Mouse (Mus musculus): Measurements from ENCODE around the gene Phf2. TPM values are rescaled to one million over a fixed set of nuclear protein-coding genes. Genes with fewer than 3 reads are reported as not detected.
A peak's percentile ranks its signal among the peaks of the same experiment; 100 is the strongest.
"Not testable (repeated sequence)": the region's sequence is repeated elsewhere in the genome, so short reads cannot be mapped to it uniquely, and the experiment has no call there.

Phf2 gene
- polyA plus RNA-seq, 1 experiment from 2014 or later, result 6.1 TPM

- peak; percentile 76 for ATAC-seq
- H3K36me3 ChIP-seq (ENCODE audit: control insufficient read depth, insufficient read depth, low read length), result peaks cover 18% of the 10 kb centered on the region
- 60% methylated on average over 14 of the region's 14 CpGs for WGBS
Observed at GRCm38 (mm10) chr13:48830528-48831250, 40.2 kb downstream of the Phf2 start.

GRCm38 (mm10) chr13:48829780-48830179 is 41.1 kb downstream of the Phf2 start:
- no peak overlapping the region for H3K4me2 ChIP-seq (ENCODE audit: low read length)
- no peak overlapping the region for H3K27ac ChIP-seq (ENCODE audit: low read depth, low read length)
- H3K4me1 ChIP-seq (ENCODE audit: control insufficient read depth, insufficient read depth, low read depth, low read length), result no peaks in the 10 kb centered on the region; the same call in 1 of the 2 replicates
- no peak overlapping the region for H3K4me3 ChIP-seq (ENCODE audit: low read length)
- no peak overlapping the region for H3K9ac ChIP-seq (ENCODE audit: low read depth, low read length)
- WGBS, result 76% methylated on average over 4 of the region's 4 CpGs
- H3K27me3 ChIP-seq (replicated peaks; ENCODE audit: control insufficient read depth, insufficient read depth, low read length), result no peaks in the 10 kb centered on the region
- no peaks in the 10 kb centered on the region for H3K9me3 ChIP-seq (ENCODE audit: control insufficient read depth, low read length)
- no peak for ATAC-seq
- peaks cover 24% of the 10 kb centered on the region for H3K36me3 ChIP-seq (ENCODE audit: control insufficient read depth, insufficient read depth, low read length)

More at GRCm38 (mm10) chr13:48830528-48831250, 40.2 kb downstream of the Phf2 start:
- Histone ChIP-seq H3K4me3 (ENCODE audit: low read length) (no peak overlapping the region), H3K9me3 (ENCODE audit: control insufficient read depth, low read length) (no peaks in the 10 kb centered on the region), H3K27me3 (replicated peaks; ENCODE audit: control insufficient read depth, insufficient read depth, low read length) (no peaks in the 10 kb centered on the region), H3K4me2 (ENCODE audit: low read length) (no peak overlapping the region), H3K27ac (ENCODE audit: low read depth, low read length) (peak overlapping the region; percentile 55), H3K4me1 (ENCODE audit: control insufficient read depth, insufficient read depth, low read depth, low read length) (no peaks in the 10 kb centered on the region; the same call in 1 of the 2 replicates), H3K9ac (ENCODE audit: low read depth, low read length) (no peak overlapping the region)

GRCm38 (mm10) chr13:48822871-48823270 is 48.0 kb downstream of the Phf2 start:
- no peak for ATAC-seq
- Histone ChIP-seq H3K9ac (ENCODE audit: low read depth, low read length) (no peak overlapping the region), H3K27me3 (replicated peaks; ENCODE audit: control insufficient read depth, insufficient read depth, low read length) (no peaks in the 10 kb centered on the region), H3K27ac (ENCODE audit: low read depth, low read length) (no peak overlapping the region), H3K4me1 (ENCODE audit: control insufficient read depth, insufficient read depth, low read depth, low read length) (no peaks in the 10 kb centered on the region), H3K4me2 (ENCODE audit: low read length) (no peak overlapping the region), H3K4me3 (ENCODE audit: low read length) (no peak overlapping the region), H3K36me3 (ENCODE audit: control insufficient read depth, insufficient read depth, low read length) (peaks cover 47% of the 10 kb centered on the region), H3K9me3 (ENCODE audit: control insufficient read depth, low read length) (no peaks in the 10 kb centered on the region)
- 96% methylated on average over 9 of the region's 9 CpGs for WGBS

GRCm38 (mm10) chr13:48822288-48822687 is 48.6 kb downstream of the Phf2 start:
- 94% methylated on average over 10 of the region's 10 CpGs for WGBS
- Histone ChIP-seq H3K9me3 (ENCODE audit: control insufficient read depth, low read length) (no peaks in the 10 kb centered on the region), H3K27ac (ENCODE audit: low read depth, low read length) (no peak overlapping the region), H3K4me1 (ENCODE audit: control insufficient read depth, insufficient read depth, low read depth, low read length) (no peaks in the 10 kb centered on the region), H3K36me3 (ENCODE audit: control insufficient read depth, insufficient read depth, low read length) (peaks cover 43% of the 10 kb centered on the region), H3K4me3 (ENCODE audit: low read length) (no peak overlapping the region), H3K9ac (ENCODE audit: low read depth, low read length) (no peak overlapping the region), H3K27me3 (replicated peaks; ENCODE audit: control insufficient read depth, insufficient read depth, low read length) (no peaks in the 10 kb centered on the region), H3K4me2 (ENCODE audit: low read length) (no peak overlapping the region)
- no peak for ATAC-seq

GRCm38 (mm10) chr13:48819131-48819530 is 51.8 kb downstream of the Phf2 start:
- H3K27me3 ChIP-seq (replicated peaks; ENCODE audit: control insufficient read depth, insufficient read depth, low read length), result no peaks in the 10 kb centered on the region
- no peak overlapping the region for H3K4me2 ChIP-seq (ENCODE audit: low read length)
- no peaks in the 10 kb centered on the region for H3K4me1 ChIP-seq (ENCODE audit: control insufficient read depth, insufficient read depth, low read depth, low read length)
- no peak overlapping the region for H3K9ac ChIP-seq (ENCODE audit: low read depth, low read length)
- no peak overlapping the region for H3K27ac ChIP-seq (ENCODE audit: low read depth, low read length)
- peaks cover 51% of the 10 kb centered on the region for H3K36me3 ChIP-seq (ENCODE audit: control insufficient read depth, insufficient read depth, low read length)
- no peak for ATAC-seq
- H3K4me3 ChIP-seq (ENCODE audit: low read length), result no peak overlapping the region
- 91% methylated on average over 3 of the region's 3 CpGs for WGBS
- no peaks in the 10 kb centered on the region for H3K9me3 ChIP-seq (ENCODE audit: control insufficient read depth, low read length)

GRCm38 (mm10) chr13:48814406-48814805 is 56.5 kb downstream of the Phf2 start:
- peaks cover 41% of the 10 kb centered on the region for H3K36me3 ChIP-seq (ENCODE audit: control insufficient read depth, insufficient read depth, low read length)
- H3K4me1 ChIP-seq (ENCODE audit: control insufficient read depth, insufficient read depth, low read depth, low read length), result no peaks in the 10 kb centered on the region
- 89% methylated on average over 1 of the region's 1 CpGs for WGBS
- no peak overlapping the region for H3K4me3 ChIP-seq (ENCODE audit: low read length)
- H3K4me2 ChIP-seq (ENCODE audit: low read length), result no peak overlapping the region
- no peak overlapping the region for H3K9ac ChIP-seq (ENCODE audit: low read depth, low read length)
- no peaks in the 10 kb centered on the region for H3K27me3 ChIP-seq (replicated peaks; ENCODE audit: control insufficient read depth, insufficient read depth, low read length)
- no peak for ATAC-seq
- H3K27ac ChIP-seq (ENCODE audit: low read depth, low read length), result no peak overlapping the region
- H3K9me3 ChIP-seq (ENCODE audit: control insufficient read depth, low read length), result no peaks in the 10 kb centered on the region

GRCm38 (mm10) chr13:48810991-48811390 is 59.9 kb downstream of the Phf2 start:
- H3K27me3 ChIP-seq (replicated peaks; ENCODE audit: control insufficient read depth, insufficient read depth, low read length), result no peaks in the 10 kb centered on the region
- no peaks in the 10 kb centered on the region for H3K9me3 ChIP-seq (ENCODE audit: control insufficient read depth, low read length)
- no peak overlapping the region for H3K4me3 ChIP-seq (ENCODE audit: low read length)
- WGBS, result 72% methylated on average over 9 of the region's 9 CpGs
- no peak overlapping the region for H3K27ac ChIP-seq (ENCODE audit: low read depth, low read length)
- H3K9ac ChIP-seq (ENCODE audit: low read depth, low read length), result no peak overlapping the region
- no peak overlapping the region for H3K4me2 ChIP-seq (ENCODE audit: low read length)
- ATAC-seq, result no peak
- peaks cover 4% of the 10 kb centered on the region; the same call in 1 of the 2 replicates for H3K4me1 ChIP-seq (ENCODE audit: control insufficient read depth, insufficient read depth, low read depth, low read length)
- H3K36me3 ChIP-seq (ENCODE audit: control insufficient read depth, insufficient read depth, low read length), result peaks cover 27% of the 10 kb centered on the region

- Histone ChIP-seq H3K27ac (ENCODE audit: low read depth, low read length) (no peak overlapping the region), H3K9me3 (ENCODE audit: control insufficient read depth, low read length) (no peaks in the 10 kb centered on the region), H3K36me3 (ENCODE audit: control insufficient read depth, insufficient read depth, low read length) (peaks cover 27% of the 10 kb centered on the region), H3K4me3 (ENCODE audit: low read length) (no peak overlapping the region), H3K4me2 (ENCODE audit: low read length) (no peak overlapping the region), H3K27me3 (replicated peaks; ENCODE audit: control insufficient read depth, insufficient read depth, low read length) (no peaks in the 10 kb centered on the region), H3K4me1 (ENCODE audit: control insufficient read depth, insufficient read depth, low read depth, low read length) (peaks cover 4% of the 10 kb centered on the region; the same call in 1 of the 2 replicates), H3K9ac (ENCODE audit: low read depth, low read length) (no peak overlapping the region; the same call in 1 of the 2 replicates)
- WGBS, result 78% methylated on average over 7 of the region's 7 CpGs
- ATAC-seq, result no peak
Observed at GRCm38 (mm10) chr13:48810274-48810823, 60.6 kb downstream of the Phf2 start.

GRCm38 (mm10) chr13:48809668-48810067 is 61.3 kb downstream of the Phf2 start:
- peaks cover 23% of the 10 kb centered on the region for H3K36me3 ChIP-seq (ENCODE audit: control insufficient read depth, insufficient read depth, low read length)
- not testable (repeated sequence) for H3K4me1 ChIP-seq (ENCODE audit: control insufficient read depth, insufficient read depth, low read depth, low read length); H3K4me3 ChIP-seq (ENCODE audit: low read length); H3K9ac ChIP-seq (ENCODE audit: low read depth, low read length); H3K27ac ChIP-seq (ENCODE audit: low read depth, low read length); H3K4me2 ChIP-seq (ENCODE audit: low read length); ATAC-seq; H3K9me3 ChIP-seq (ENCODE audit: control insufficient read depth, low read length); H3K27me3 ChIP-seq (replicated peaks; ENCODE audit: control insufficient read depth, insufficient read depth, low read length)
- WGBS, result 87% methylated on average over 4 of the region's 4 CpGs
